Mouse (Mus musculus): ENCODE measurements around the gene Mxd3. TPM values are rescaled to one million over a fixed set of nuclear protein-coding genes. Genes with fewer than 3 reads are reported as not detected.

The Mxd3 gene
- polyA plus RNA-seq, 1 experiment from 2014 or later = 24.9 TPM

DNA sequence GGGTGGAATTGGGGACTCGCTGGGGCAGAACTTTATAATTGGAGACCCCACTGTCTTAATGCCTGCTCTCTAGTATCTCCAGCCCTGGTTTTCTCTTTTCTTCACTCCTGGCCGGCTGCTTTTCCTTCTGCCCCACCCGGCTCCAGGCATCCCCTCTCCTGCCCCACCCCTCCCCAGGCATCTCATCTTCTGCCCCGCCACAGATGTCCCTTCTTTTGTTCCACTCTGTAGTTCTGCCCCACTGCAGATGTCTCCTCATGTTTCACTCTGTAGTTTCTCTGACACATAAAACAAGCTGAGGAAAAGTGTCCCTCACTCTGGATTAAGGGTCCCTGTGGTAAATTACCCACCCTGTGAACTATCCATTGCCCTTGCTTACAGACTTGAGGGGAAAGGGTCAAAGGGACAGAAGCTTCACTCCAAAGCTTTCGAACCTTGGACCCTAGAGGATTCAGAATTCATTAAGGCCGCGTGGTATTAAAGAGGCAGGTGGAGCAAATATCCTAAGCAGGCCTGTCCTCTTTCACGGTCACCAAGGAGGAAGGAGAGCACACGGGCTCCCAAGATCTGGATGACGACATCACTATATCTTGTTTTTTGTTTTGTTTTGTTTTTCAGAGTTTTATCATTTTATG is 7.8 kb upstream of the Mxd3 start:
- Histone ChIP-seq H3K4me1 (ENCODE audit: control insufficient read depth, insufficient read depth, low read length) (no peaks in the 10 kb centered on the region), H3K9ac (ENCODE audit: low read depth, low read length) (no peak overlapping the region), H3K27ac (ENCODE audit: low read length) (no peak overlapping the region), H3K4me2 (ENCODE audit: low read depth, low read length) (no peak overlapping the region), H3K36me3 (ENCODE audit: control insufficient read depth, insufficient read depth, low read length) (no peaks in the 10 kb centered on the region), H3K4me3 (ENCODE audit: low read length) (no peak overlapping the region), H3K27me3 (replicated peaks; ENCODE audit: control insufficient read depth, insufficient read depth, low read length) (no peaks in the 10 kb centered on the region), H3K9me3 (ENCODE audit: control insufficient read depth, low read length) (no peaks in the 10 kb centered on the region)
- 71% methylated on average over 10 of the region's 10 CpGs for WGBS
- ATAC-seq = no peak

- Histone ChIP-seq H3K9ac (ENCODE audit: low read depth, low read length) (no peak overlapping the region), H3K4me3 (ENCODE audit: low read length) (no peak overlapping the region), H3K9me3 (ENCODE audit: control insufficient read depth, low read length) (no peaks in the 10 kb centered on the region), H3K27me3 (replicated peaks; ENCODE audit: control insufficient read depth, insufficient read depth, low read length) (no peaks in the 10 kb centered on the region), H3K36me3 (ENCODE audit: control insufficient read depth, insufficient read depth, low read length) (no peaks in the 10 kb centered on the region), H3K4me2 (ENCODE audit: low read depth, low read length) (no peak overlapping the region), H3K4me1 (ENCODE audit: control insufficient read depth, insufficient read depth, low read length) (no peaks in the 10 kb centered on the region), H3K27ac (ENCODE audit: low read length) (no peak overlapping the region)
- ATAC-seq = no peak
- WGBS = 87% methylated on average over 4 of the region's 4 CpGs
These were observed 6.1 kb upstream of the Mxd3 start for GRCm38 (mm10) chr13:55335701-55336100.

DNA sequence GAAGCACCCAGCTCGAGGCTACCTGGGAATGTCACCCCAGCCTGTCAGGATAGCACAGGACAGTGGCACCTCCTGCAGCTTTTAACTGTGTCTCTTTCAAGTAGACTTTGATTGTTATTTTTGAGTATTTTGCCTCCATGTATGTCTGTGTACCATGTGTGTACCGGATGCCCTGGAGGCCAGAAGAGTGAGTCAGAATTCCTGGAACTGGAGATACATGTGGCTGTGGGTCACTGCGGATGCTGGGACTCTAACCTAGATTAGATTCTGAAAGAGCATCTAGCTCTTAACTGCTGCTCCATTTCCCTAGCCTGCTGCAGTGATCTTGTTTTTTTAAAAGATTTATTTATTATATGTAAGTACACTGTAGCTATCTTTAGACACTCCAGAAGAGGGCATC is 2.7 kb upstream of the Mxd3 start:
- Histone ChIP-seq H3K4me3 (ENCODE audit: low read length) (no peak overlapping the region), H3K27ac (ENCODE audit: low read length) (no peak overlapping the region), H3K9ac (ENCODE audit: low read depth, low read length) (no peak overlapping the region), H3K27me3 (replicated peaks; ENCODE audit: control insufficient read depth, insufficient read depth, low read length) (no peaks in the 10 kb centered on the region), H3K4me1 (ENCODE audit: control insufficient read depth, insufficient read depth, low read length) (peaks cover 23% of the 10 kb centered on the region), H3K36me3 (ENCODE audit: control insufficient read depth, insufficient read depth, low read length) (no peaks in the 10 kb centered on the region), H3K9me3 (ENCODE audit: control insufficient read depth, low read length) (no peaks in the 10 kb centered on the region), H3K4me2 (ENCODE audit: low read depth, low read length) (no peak overlapping the region)
- 85% methylated on average over 3 of the region's 3 CpGs for WGBS
- no peak for ATAC-seq

- ATAC-seq = no peak
- H3K4me2 ChIP-seq (ENCODE audit: low read depth, low read length) = peak overlapping the region; percentile 96
- peaks cover 5% of the 10 kb centered on the region; the same call in 1 of the 2 replicates for H3K36me3 ChIP-seq (ENCODE audit: control insufficient read depth, insufficient read depth, low read length)
- H3K4me1 ChIP-seq (ENCODE audit: control insufficient read depth, insufficient read depth, low read length) = peaks cover 32% of the 10 kb centered on the region
- H3K27me3 ChIP-seq (replicated peaks; ENCODE audit: control insufficient read depth, insufficient read depth, low read length) = no peaks in the 10 kb centered on the region
- peak overlapping the region; percentile 86 for H3K27ac ChIP-seq (ENCODE audit: low read length)
- WGBS = 52% methylated on average over 14 of the region's 14 CpGs
- H3K9me3 ChIP-seq (ENCODE audit: control insufficient read depth, low read length) = no peaks in the 10 kb centered on the region
- H3K4me3 ChIP-seq (ENCODE audit: low read length) = peak overlapping the region; percentile 88
- peak overlapping the region; percentile 78 for H3K9ac ChIP-seq (ENCODE audit: low read depth, low read length)
These were observed 1.2 kb upstream of the Mxd3 start for GRCm38 (mm10) chr13:55330567-55331400.

DNA sequence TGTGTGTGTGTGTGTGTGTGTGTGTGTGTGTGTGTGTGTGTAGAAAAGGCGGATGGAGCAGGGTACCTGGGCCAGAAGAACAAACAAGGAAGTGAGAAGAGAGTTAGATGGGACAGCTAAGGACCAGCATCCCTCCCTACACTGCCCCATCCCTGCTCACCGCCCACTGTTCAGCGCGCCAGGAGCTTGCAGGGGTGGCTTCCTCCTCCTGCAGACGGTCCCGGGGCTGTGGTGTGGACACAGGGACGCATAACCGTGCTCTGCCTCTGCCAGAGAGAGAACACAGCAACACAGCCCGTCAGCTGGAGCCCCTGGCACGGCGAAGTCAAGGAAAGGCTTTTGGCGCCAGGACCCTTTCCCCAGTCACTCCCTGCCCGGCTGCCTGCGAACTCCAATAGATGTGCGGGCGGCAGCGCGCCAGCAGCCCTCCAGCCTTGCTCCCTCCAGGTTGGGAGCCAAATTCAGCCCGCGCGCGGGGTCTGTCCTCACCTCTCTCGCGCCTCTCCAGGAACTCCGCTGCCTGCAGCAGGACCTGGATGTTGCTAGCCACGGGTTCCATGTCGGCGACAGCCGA is 427 bp downstream of the Mxd3 start:
- peak; percentile 24 for ATAC-seq
- Histone ChIP-seq H3K36me3 (ENCODE audit: control insufficient read depth, insufficient read depth, low read length) (peaks cover 12% of the 10 kb centered on the region; the same call in 1 of the 2 replicates), H3K27ac (ENCODE audit: low read length) (peak overlapping the region; percentile 63), H3K9me3 (ENCODE audit: control insufficient read depth, low read length) (no peaks in the 10 kb centered on the region), H3K27me3 (replicated peaks; ENCODE audit: control insufficient read depth, insufficient read depth, low read length) (no peaks in the 10 kb centered on the region), H3K4me3 (ENCODE audit: low read length) (peak overlapping the region; percentile 88), H3K9ac (ENCODE audit: low read depth, low read length) (peak overlapping the region; percentile 78), H3K4me2 (ENCODE audit: low read depth, low read length) (peak overlapping the region; percentile 96), H3K4me1 (ENCODE audit: control insufficient read depth, insufficient read depth, low read length) (peaks cover 35% of the 10 kb centered on the region)
- WGBS = 0% methylated on average over 29 of the region's 29 CpGs

DNA sequence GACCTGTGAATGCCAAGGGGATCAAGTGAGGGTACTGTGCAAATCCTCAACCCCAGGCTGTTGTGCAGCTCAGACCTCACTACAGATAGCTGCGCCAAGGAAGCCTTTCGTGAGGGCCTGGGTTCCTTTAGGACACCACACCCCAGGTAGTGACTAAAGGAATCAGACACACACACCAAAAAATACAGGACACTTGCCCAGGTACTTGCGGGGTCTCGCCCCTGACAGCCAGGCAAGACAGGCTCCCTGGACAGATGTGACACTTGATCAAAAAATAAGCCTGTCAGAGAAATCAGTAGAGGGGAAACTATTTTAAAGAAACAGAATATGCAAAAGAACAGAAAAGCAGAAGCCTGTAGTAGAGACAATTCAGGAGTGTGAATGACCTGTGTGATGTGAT is 982 bp downstream of the Mxd3 start:
- Histone ChIP-seq H3K36me3 (ENCODE audit: control insufficient read depth, insufficient read depth, low read length) (peaks cover 12% of the 10 kb centered on the region; the same call in 1 of the 2 replicates), H3K4me3 (ENCODE audit: low read length) (peak overlapping the region; percentile 88), H3K27me3 (replicated peaks; ENCODE audit: control insufficient read depth, insufficient read depth, low read length) (no peaks in the 10 kb centered on the region), H3K4me1 (ENCODE audit: control insufficient read depth, insufficient read depth, low read length) (peaks cover 40% of the 10 kb centered on the region), H3K27ac (ENCODE audit: low read length) (no peak overlapping the region), H3K9ac (ENCODE audit: low read depth, low read length) (peak overlapping the region; percentile 78), H3K4me2 (ENCODE audit: low read depth, low read length) (peak overlapping the region; percentile 96), H3K9me3 (ENCODE audit: control insufficient read depth, low read length) (no peaks in the 10 kb centered on the region)
- ATAC-seq = no peak
- 84% methylated on average over 4 of the region's 4 CpGs for WGBS

DNA sequence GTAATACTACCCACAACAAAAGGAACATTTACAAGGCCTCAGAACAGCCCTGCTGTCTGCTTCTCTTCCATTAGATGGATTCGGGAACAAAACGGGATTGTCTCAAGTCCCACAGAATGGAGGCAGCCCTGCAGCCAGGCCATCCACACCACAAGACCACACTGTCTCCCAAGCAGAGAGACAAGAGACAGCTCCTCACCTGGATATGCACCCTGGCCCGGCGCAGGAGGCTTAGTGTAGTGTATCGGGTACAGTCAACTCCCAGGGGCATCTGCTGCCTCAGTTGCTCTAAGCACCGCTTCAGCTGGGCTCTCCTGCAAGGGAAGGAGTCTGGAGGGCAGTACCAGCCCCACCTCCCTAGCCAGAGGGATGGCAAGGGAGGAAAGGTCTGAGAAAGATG is 1.5 kb downstream of the Mxd3 start:
- H3K27ac ChIP-seq (ENCODE audit: low read length) = no peak overlapping the region
- no peaks in the 10 kb centered on the region for H3K9me3 ChIP-seq (ENCODE audit: control insufficient read depth, low read length)
- H3K27me3 ChIP-seq (replicated peaks; ENCODE audit: control insufficient read depth, insufficient read depth, low read length) = no peaks in the 10 kb centered on the region
- ATAC-seq = no peak
- 86% methylated on average over 6 of the region's 6 CpGs for WGBS
- H3K4me1 ChIP-seq (ENCODE audit: control insufficient read depth, insufficient read depth, low read length) = peaks cover 44% of the 10 kb centered on the region
- H3K9ac ChIP-seq (ENCODE audit: low read depth, low read length) = peak overlapping the region; percentile 78
- peak overlapping the region; percentile 88 for H3K4me3 ChIP-seq (ENCODE audit: low read length)
- peaks cover 12% of the 10 kb centered on the region; the same call in 1 of the 2 replicates for H3K36me3 ChIP-seq (ENCODE audit: control insufficient read depth, insufficient read depth, low read length)
- peak overlapping the region; percentile 96 for H3K4me2 ChIP-seq (ENCODE audit: low read depth, low read length)

GRCm38 (mm10) chr13:55327633-55328032 is 2.0 kb downstream of the Mxd3 start:
- peak overlapping the region; percentile 10; the same call in 1 of the 2 replicates for H3K4me3 ChIP-seq (ENCODE audit: low read length)
- no peak overlapping the region; the same call in 1 of the 2 replicates for H3K4me2 ChIP-seq (ENCODE audit: low read depth, low read length)
- 0 out of 2 replicates have a peak overlapping the region, but pooled peaks have one; percentile 78 for H3K9ac ChIP-seq (ENCODE audit: low read depth, low read length)
- H3K27me3 ChIP-seq (replicated peaks; ENCODE audit: control insufficient read depth, insufficient read depth, low read length) = no peaks in the 10 kb centered on the region
- H3K27ac ChIP-seq (ENCODE audit: low read length) = no peak overlapping the region
- H3K9me3 ChIP-seq (ENCODE audit: control insufficient read depth, low read length) = no peaks in the 10 kb centered on the region
- ATAC-seq = peak; percentile 14
- 57% methylated on average over 8 of the region's 8 CpGs for WGBS
- peaks cover 47% of the 10 kb centered on the region for H3K4me1 ChIP-seq (ENCODE audit: control insufficient read depth, insufficient read depth, low read length)
- peaks cover 15% of the 10 kb centered on the region for H3K36me3 ChIP-seq (ENCODE audit: control insufficient read depth, insufficient read depth, low read length)

GRCm38 (mm10) chr13:55327169-55327568 is 2.5 kb downstream of the Mxd3 start:
- Histone ChIP-seq H3K9ac (ENCODE audit: low read depth, low read length) (no peak overlapping the region), H3K4me1 (ENCODE audit: control insufficient read depth, insufficient read depth, low read length) (peaks cover 47% of the 10 kb centered on the region), H3K4me2 (ENCODE audit: low read depth, low read length) (no peak overlapping the region), H3K27me3 (replicated peaks; ENCODE audit: control insufficient read depth, insufficient read depth, low read length) (no peaks in the 10 kb centered on the region), H3K9me3 (ENCODE audit: control insufficient read depth, low read length) (no peaks in the 10 kb centered on the region), H3K36me3 (ENCODE audit: control insufficient read depth, insufficient read depth, low read length) (peaks cover 15% of the 10 kb centered on the region), H3K4me3 (ENCODE audit: low read length) (no peak overlapping the region), H3K27ac (ENCODE audit: low read length) (peak overlapping the region; percentile 4; the same call in 1 of the 2 replicates)
- no peak for ATAC-seq
- WGBS = 42% methylated on average over 4 of the region's 4 CpGs

All from intestine, embryonic 16.5 days (tissue).